Mouse (Mus musculus) ovary, adult 18-20 months (tissue): ENCODE results near the gene Ltc4s.

Experiments used
- DNase-seq: peaks from one replicate; pipeline ENCODE4 v3.0.0; 2022; ENCODE audit warnings: low spot score, mixed read lengths

Ltc4s gene

GRCm38 (mm10) chr11:50238324-50238723 is at the start of gene Ltc4s:
TSS of gene Ltc4s (minus strand) at chr11:50238616.
- DNase-seq: no peak

GRCm38 (mm10) chr11:50286428-50286827 is 48.0 kb upstream of the Ltc4s start:
- DNase-seq: no peak

- DNase-seq: no peak
These were observed 47.3 kb upstream of the Ltc4s start for GRCm38 (mm10) chr11:50285696-50286095.

- DNase-seq: no peak
These were observed 46.8 kb upstream of the Ltc4s start for GRCm38 (mm10) chr11:50285263-50285662.

DNA sequence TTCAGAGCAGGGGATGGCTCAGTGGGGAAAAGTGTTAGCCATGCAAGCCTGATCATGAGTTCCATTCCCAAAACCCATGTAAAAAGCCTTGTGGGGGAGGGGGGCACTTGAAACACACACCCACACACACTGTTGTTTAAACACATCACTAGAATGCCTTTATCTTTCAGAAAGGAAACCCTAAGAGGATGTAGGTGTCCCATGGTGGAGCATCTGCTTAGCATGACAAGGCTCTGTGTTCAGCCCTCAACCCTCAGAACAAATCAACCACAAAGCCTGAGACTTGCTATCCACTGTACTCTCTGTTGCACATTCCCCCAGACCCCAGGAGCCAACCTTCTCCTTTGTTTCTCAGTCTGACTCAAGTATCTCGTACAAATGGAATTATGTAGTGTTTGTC is 41.6 kb upstream of the Ltc4s start:
- no peak for DNase-seq

- no peak for DNase-seq
These were observed 40.6 kb upstream of the Ltc4s start for GRCm38 (mm10) chr11:50279005-50279404.

DNA sequence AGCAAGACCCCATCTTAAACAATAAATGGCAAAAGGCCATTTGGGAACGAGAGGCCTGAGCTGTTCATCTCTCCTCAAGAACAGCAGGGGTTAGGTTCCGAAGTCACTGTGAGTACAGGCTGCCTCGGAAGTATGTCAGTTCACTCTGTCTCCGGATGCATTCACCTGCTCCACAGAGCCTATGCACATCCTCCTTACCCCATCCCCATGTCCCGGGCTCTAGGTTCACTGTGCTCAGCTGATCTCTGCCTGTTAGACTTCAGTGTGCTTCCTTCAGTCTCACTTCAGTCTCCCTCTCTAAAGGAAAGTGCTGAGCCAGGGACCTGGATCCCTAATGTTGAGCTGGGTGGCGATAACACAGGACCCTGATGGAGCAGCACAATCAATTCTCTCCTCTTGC is 39.3 kb upstream of the Ltc4s start:
- DNase-seq: no peak

DNA sequence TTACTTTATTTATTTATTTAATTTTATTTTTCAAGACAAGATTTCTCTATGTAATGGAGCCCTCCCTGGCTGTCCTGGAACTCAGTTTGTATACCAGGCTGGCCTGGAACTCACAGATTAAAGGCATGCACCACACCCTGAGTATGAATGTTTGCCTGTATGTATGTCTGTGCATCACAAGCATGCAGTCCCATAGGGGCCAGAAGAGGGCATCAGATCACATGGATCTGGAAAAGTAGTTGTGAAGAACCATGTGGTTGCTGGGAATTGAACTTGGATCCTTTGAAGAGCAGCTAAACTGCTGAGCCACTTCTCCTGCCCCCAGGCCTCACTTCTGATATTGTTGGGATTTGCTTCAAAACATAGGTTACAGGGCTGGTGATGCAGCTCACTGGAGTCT is 38.6 kb upstream of the Ltc4s start:
- DNase-seq: no peak

- no peak for DNase-seq
These were observed 37.2 kb upstream of the Ltc4s start for GRCm38 (mm10) chr11:50275568-50276151.

DNA sequence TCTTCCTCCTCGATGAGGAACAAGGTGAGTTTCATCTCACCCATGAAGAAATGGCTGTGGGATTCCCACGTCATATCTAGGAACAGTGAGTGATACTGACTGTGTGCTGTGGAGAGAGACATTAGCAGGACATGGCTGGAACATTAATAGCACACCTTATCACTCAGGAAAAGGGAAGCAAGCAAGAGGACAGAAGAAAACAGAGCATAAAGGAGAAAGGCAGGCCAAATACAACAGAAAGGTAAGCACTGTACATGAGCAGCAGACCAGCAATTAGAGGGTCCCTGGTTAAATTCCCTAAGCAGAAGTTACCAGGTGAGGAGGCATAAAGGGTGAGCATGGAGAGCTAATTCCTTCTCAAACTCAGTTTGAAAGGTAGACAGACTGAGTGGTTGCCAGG is 36.7 kb upstream of the Ltc4s start:
- DNase-seq: no peak

- no peak for DNase-seq
These were observed 34.4 kb upstream of the Ltc4s start for GRCm38 (mm10) chr11:50272819-50273218.

DNA sequence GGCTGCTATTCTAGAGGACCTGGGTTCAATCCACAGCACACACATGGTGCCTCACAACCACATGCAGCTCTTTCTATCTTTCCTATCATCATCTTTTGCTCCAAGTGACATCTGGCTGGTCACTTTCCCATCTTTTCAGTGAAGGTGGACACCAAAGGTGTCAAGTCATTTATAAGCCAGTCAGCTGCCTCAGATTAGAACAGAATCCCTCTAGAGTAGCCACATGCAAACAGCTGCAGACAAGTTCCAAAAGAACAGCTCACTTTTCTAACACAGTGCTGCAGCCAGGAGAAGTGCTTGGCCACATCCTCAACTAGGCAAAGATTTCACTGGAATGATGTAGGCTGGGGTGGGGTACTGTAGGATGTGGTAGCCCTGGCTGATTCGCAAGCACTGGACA is 31.5 kb upstream of the Ltc4s start:
- no peak for DNase-seq

GRCm38 (mm10) chr11:50269163-50269562 is 30.7 kb upstream of the Ltc4s start:
- no peak for DNase-seq

DNA sequence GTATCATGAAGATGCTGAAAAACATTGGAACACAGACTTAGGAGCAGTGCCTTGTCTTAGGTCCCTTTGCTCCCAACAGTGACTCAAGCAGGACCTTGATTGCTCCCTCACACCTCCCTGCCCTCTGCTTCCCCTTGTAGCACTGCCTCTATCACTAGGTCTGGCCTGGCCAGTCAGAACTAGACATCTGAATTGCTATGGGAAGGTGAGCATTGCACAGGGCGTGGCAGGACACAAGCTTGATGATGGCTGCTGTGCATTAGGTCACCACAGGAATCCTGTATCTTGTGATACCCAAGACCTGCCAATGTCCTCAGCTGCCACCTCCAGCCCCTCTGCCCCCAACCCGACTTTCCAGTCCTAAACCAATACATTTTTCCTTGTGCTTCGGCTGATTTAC is 28.6 kb upstream of the Ltc4s start:
- no peak for DNase-seq

DNA sequence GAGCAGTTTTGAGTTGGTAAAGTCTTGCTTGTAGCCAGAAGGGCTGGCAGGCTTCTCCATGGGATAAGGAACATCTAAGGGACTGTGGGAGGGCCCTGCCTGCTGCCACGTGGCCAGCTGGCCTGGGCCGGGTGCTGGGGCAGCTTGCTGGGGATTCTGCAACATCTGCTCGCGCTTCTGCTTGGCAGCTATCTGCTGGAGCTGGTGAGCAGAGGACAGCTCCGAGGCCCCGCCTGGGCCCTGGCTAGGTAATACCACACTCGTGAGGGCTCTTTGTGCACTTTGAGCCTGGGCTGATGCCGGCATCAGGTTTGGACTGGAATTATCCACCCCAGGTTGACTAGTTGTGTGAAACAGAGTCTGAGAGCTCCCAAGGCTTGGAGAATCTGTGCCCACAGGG is 27.5 kb upstream of the Ltc4s start:
- DNase-seq: no peak

GRCm38 (mm10) chr11:50263198-50263597 is 24.8 kb upstream of the Ltc4s start:
- DNase-seq: no peak

DNA sequence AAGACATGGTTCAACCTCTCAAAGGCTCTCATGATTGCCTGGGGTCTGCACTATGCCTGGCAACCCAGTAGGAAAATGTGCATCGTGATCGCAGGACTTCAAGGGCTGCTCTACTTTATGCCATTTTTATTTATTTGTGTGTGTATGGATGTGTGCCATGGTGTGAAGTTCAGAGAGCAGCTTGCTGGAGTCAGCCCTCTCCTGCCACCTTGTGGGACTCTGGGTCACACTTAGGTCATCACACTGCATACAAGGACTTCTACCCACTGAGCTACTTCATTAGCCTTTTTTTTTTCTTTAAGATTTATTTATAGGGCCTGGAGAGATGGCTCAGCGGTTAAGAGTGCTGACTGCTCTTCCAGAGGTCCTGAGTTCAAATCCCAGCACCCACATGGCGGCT is 23.6 kb upstream of the Ltc4s start:
- DNase-seq: no peak

- no peak for DNase-seq
These were observed 19.9 kb upstream of the Ltc4s start for GRCm38 (mm10) chr11:50258310-50258709.

DNA sequence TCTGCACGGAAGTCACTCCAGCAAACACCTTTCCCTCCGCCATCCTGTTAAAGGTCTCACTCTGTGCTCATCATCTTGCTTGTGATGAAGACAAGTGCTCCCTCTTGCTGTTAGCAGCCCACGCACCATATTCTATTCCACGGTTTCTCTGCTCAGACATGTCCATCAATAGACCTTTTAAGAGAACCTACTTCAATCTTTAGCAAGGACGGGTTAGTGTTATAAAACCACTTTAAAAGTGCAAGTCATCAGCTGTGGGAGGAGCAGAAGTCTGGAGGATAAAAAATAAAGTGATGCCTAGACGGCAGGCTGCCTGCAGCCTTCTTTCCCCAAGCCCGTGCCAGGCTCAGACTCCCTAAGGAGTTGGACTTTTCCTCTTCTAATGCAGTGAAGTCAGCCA is 18.2 kb upstream of the Ltc4s start:
- DNase-seq: no peak

DNA sequence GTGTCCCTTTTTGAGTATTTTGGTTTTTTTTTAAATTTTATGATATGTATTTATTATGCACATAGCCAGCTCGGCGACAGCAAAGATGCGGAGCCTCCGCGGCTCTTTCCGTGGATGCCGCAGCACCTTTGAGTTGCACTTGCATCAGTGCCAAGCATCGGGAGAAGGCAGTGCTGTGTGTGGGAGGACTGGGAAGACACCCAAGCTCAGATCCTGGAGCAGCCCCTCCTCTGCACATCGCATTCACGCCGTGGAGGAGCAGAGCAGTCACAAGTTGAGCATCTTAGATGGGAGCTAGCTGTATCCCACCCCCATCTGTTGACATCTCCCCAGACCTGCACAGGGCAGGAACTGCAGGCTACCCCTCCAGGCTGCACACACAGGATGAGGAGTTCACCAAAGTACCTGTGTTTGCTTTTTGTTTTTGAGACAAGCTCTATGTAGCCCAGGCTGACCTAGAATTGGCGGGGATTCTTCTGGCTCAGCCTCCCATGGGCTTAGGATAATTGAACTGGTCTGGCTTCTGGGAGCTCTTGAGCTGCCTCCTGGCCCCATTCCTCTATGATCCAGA is 15.7 kb upstream of the Ltc4s start:
- no peak for DNase-seq

DNA sequence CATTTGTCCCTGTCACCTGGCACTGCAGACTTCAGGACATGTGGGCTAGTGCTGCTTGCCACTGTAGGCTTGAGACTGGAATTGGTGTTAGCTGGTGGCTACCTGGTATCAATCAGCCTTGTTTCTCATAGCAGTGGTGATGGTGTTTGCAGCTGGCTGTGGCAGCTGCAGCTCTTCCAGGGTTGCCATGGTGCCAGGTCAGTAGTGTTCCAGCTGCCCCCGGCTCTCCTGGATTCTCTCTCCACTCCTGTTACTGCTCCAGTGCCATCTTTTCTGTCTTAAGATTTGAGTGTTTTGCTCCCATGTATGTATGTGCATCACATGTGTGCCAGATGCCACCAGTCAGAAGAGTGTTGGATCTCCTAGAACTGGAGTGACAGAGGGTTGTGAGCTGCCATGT is 15.0 kb upstream of the Ltc4s start:
- no peak for DNase-seq

DNA sequence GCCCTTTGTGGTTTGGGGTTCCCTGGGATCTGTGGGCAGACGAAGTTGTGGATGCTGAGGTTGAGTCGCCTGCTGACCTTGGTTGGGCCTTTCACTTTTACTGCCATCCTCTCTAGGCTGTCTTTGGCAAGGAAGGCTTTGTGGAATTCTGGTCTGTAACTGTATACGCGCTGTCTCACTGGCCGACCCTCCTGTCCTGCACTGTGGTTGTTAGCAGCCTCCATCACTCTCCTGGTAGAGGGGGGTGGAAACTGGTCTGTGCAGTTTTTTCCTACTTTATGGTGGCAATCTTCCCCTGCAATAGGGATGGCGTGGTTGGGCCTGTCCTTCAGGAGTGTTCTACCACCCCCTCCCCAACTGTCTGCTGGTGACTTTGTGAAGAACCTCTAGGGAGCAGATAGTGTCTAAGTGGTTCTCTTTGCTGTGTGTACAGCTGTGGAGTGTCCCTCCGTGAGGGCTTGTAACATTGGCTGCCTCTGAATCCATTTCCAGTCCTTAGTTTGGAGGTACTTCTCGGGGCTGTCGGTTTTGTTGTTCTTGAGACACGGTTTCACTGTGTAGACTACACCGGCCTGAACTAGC is 14.4 kb upstream of the Ltc4s start:
- no peak for DNase-seq

GRCm38 (mm10) chr11:50252166-50252565 is 13.8 kb upstream of the Ltc4s start:
- no peak for DNase-seq
